Mouse (Mus musculus) cerebellum, adult 2 months (tissue): ENCODE measurements around the gene Acap1.

Experiments
- CTCF ChIP-seq: fragments of 200-500 bp; IDR thresholded peaks from 2 replicates; pipeline ENCODE4 v1.5.1; 2011; ENCODE audit warnings: low read depth, mild to moderate bottlenecking, control low read depth, low read length, moderate library complexity, borderline replicate concordance; ENCODE audit not compliant: insufficient read depth
- POLR2A ChIP-seq: fragments of 200-500 bp; IDR thresholded peaks from 2 replicates; pipeline ENCODE4 v1.6.1; 2011; ENCODE audit warnings: low read length, control low read depth, borderline replicate concordance; ENCODE audit not compliant: insufficient read depth

DNA sequence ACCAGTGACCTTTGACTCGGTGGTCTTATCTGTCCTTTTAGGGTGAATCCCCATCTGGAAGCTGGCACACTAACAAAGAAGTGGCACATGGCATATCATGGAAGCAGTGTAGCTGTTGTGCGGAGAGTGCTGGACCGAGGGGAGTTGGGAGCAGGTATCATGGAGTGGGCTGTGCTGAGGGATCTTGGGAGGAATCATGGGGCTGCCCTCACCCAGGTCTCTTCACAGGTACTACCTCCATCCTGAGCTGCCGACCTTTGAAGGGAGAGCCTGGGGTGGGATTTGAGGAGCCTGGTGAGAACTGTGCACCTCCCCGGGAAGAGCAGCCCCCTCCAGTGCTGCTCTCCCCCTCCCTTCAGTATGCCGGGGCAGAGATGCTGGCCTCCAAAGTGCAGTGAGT is 16.4 kb upstream of the Acap1 start:
- TF ChIP-seq CTCF: no peak
- TF ChIP-seq POLR2A: no peak
